Mouse (Mus musculus) neural tube, embryonic 15.5 days (tissue): ENCODE results near the gene Endov. TPM values are rescaled to one million over a fixed set of nuclear protein-coding genes. Genes with fewer than 3 reads are reported as not detected.

ENCODE experiments used
- ATAC-seq: fragments of 200-750 bp; cut with Nextera tagmentation; 2 replicates; pipeline ENCODE4 v1.8.0; 2017; ENCODE audit warnings: mild to moderate bottlenecking, moderate TSS enrichment, moderate library complexity; ENCODE audit not compliant: low FRiP score
- H3K27ac ChIP-seq: fragments of 300-500 bp; sonication (generic); replicated peaks from 2 replicates; pipeline ENCODE4 v1.5.1; 2015; ENCODE audit warnings: mild to moderate bottlenecking, inconsistent platforms
- H3K27me3 ChIP-seq: fragments of 300-500 bp; sonication (generic); replicated peaks from 2 replicates; pipeline ENCODE4 v1.6.1; 2015; ENCODE audit warnings: inconsistent platforms
- H3K36me3 ChIP-seq: fragments of 300-500 bp; sonication (generic); 2 replicates; pipeline ENCODE4 v1.6.1; 2015; ENCODE audit warnings: inconsistent platforms
- H3K4me1 ChIP-seq: fragments of 300-500 bp; sonication (generic); 2 replicates; pipeline ENCODE4 v1.6.1; 2015; ENCODE audit warnings: inconsistent platforms
- H3K4me2 ChIP-seq: fragments of 300-500 bp; sonication (generic); 2 replicates; pipeline ENCODE4 v1.6.1; 2015; ENCODE audit warnings: inconsistent platforms, mild to moderate bottlenecking, moderate library complexity
- H3K4me3 ChIP-seq: fragments of 300-500 bp; sonication (generic); replicated peaks from 2 replicates; pipeline ENCODE4 v1.5.1; 2015; ENCODE audit warnings: mild to moderate bottlenecking, inconsistent platforms
- H3K9ac ChIP-seq: fragments of 300-500 bp; sonication (generic); replicated peaks from 2 replicates; pipeline ENCODE4 v1.6.1; 2015; ENCODE audit warnings: mild to moderate bottlenecking, inconsistent platforms
- H3K9me3 ChIP-seq: fragments of 300-500 bp; sonication (generic); replicated peaks from 2 replicates; pipeline ENCODE4 v1.6.1; 2016; ENCODE audit warnings: inconsistent platforms
- WGBS: fragments of 180-500 bp; shearing (Covaris S2); methylation state at CpG from one replicate; pipeline ENCODE4 v1.1.7; 2015; ENCODE audit warnings: mixed read lengths; 5-methylcytosine and 5-hydroxymethylcytosine counted together
- polyA plus RNA-seq: library from polyadenylated mRNA; unstranded; fragments of >200 nt; fragmentation: Nextera tagmentation; extraction: Ambion mirVana; gene quantifications from 2 replicates; pipeline ENCODE4 v1.2.1, GENCODE M21; 2015

Endov gene
- polyA plus RNA-seq, 1 experiment from 2014 or later: 15.1 TPM

- H3K4me2 ChIP-seq: peak overlapping the region; percentile 98
- no peaks in the 10 kb centered on the region for H3K36me3 ChIP-seq
- WGBS: under 1% methylated on average over 39 of the region's 39 CpGs
- H3K4me3 ChIP-seq: peak overlapping the region; percentile 75
- H3K9me3 ChIP-seq: no peaks in the 10 kb centered on the region
- peak overlapping the region; percentile 76 for H3K27ac ChIP-seq
- H3K9ac ChIP-seq: peak overlapping the region; percentile 85
- H3K4me1 ChIP-seq: peaks cover 81% of the 10 kb centered on the region
- peaks cover 20% of the 10 kb centered on the region for H3K27me3 ChIP-seq
- ATAC-seq: peak; percentile 7
Observed at GRCm38 (mm10) chr11:119547951-119548591, 56.9 kb downstream of the Endov start.

GRCm38 (mm10) chr11:119548741-119549370 is 57.7 kb downstream of the Endov start:
- Histone ChIP-seq H3K9ac (peak overlapping the region; percentile 85), H3K27me3 (peaks cover 20% of the 10 kb centered on the region), H3K4me1 (peaks cover 73% of the 10 kb centered on the region), H3K27ac (peak overlapping the region; percentile 76), H3K36me3 (no peaks in the 10 kb centered on the region), H3K9me3 (no peaks in the 10 kb centered on the region), H3K4me3 (peak overlapping the region; percentile 75), H3K4me2 (peak overlapping the region; percentile 98)
- ATAC-seq: peak; percentile 27; the same call in 1 of the 2 replicates
- under 1% methylated on average over 37 of the region's 37 CpGs for WGBS

GRCm38 (mm10) chr11:119549371-119549811 is 58.2 kb downstream of the Endov start:
- peaks cover 73% of the 10 kb centered on the region for H3K4me1 ChIP-seq
- H3K4me2 ChIP-seq: peak overlapping the region; percentile 98
- 1% methylated on average over 43 of the region's 43 CpGs for WGBS
- no peak; the same call in 1 of the 2 replicates for ATAC-seq
- H3K27ac ChIP-seq: peak overlapping the region; percentile 76
- peak overlapping the region; percentile 75 for H3K4me3 ChIP-seq
- peaks cover 20% of the 10 kb centered on the region for H3K27me3 ChIP-seq
- H3K9me3 ChIP-seq: no peaks in the 10 kb centered on the region
- peak overlapping the region; percentile 85 for H3K9ac ChIP-seq
- no peaks in the 10 kb centered on the region for H3K36me3 ChIP-seq

GRCm38 (mm10) chr11:119550546-119551335 is 59.6 kb downstream of the Endov start:
- Histone ChIP-seq H3K9ac (no peak overlapping the region), H3K4me2 (no peak overlapping the region; the same call in 1 of the 2 replicates), H3K4me3 (no peak overlapping the region), H3K27me3 (peaks cover 7% of the 10 kb centered on the region; the same call in 1 of the 2 replicates), H3K27ac (no peak overlapping the region), H3K9me3 (no peaks in the 10 kb centered on the region), H3K4me1 (peaks cover 59% of the 10 kb centered on the region), H3K36me3 (no peaks in the 10 kb centered on the region)
- ATAC-seq: no peak
- 44% methylated on average over 10 of the region's 10 CpGs for WGBS

- Histone ChIP-seq H3K27me3 (peaks cover 7% of the 10 kb centered on the region; the same call in 1 of the 2 replicates), H3K36me3 (no peaks in the 10 kb centered on the region), H3K27ac (no peak overlapping the region), H3K9ac (no peak overlapping the region), H3K9me3 (no peaks in the 10 kb centered on the region), H3K4me3 (no peak overlapping the region), H3K4me1 (peaks cover 52% of the 10 kb centered on the region), H3K4me2 (no peak overlapping the region)
- no peak for ATAC-seq
- WGBS: 61% methylated on average over 3 of the region's 3 CpGs
Observed at GRCm38 (mm10) chr11:119551468-119551867, 60.3 kb downstream of the Endov start.

- H3K9me3 ChIP-seq: no peaks in the 10 kb centered on the region
- 39% methylated on average over 1 of the region's 1 CpGs for WGBS
- peaks cover 49% of the 10 kb centered on the region for H3K4me1 ChIP-seq
- peaks cover 7% of the 10 kb centered on the region; the same call in 1 of the 2 replicates for H3K27me3 ChIP-seq
- H3K27ac ChIP-seq: no peak overlapping the region
- ATAC-seq: no peak
- no peak overlapping the region for H3K4me2 ChIP-seq
- no peak overlapping the region for H3K4me3 ChIP-seq
- no peak overlapping the region for H3K9ac ChIP-seq
- H3K36me3 ChIP-seq: no peaks in the 10 kb centered on the region
Observed at GRCm38 (mm10) chr11:119552301-119552700, 61.2 kb downstream of the Endov start.

- Histone ChIP-seq H3K4me1 (peaks cover 50% of the 10 kb centered on the region), H3K36me3 (no peaks in the 10 kb centered on the region), H3K9ac (no peak overlapping the region), H3K4me3 (no peak overlapping the region), H3K9me3 (no peaks in the 10 kb centered on the region), H3K27ac (no peak overlapping the region), H3K4me2 (no peak overlapping the region), H3K27me3 (peaks cover 7% of the 10 kb centered on the region; the same call in 1 of the 2 replicates)
- no peak for ATAC-seq
- 77% methylated on average over 9 of the region's 9 CpGs for WGBS
Observed at GRCm38 (mm10) chr11:119552902-119553802, 62.0 kb downstream of the Endov start.

GRCm38 (mm10) chr11:119554706-119555105 is 63.6 kb downstream of the Endov start:
- Histone ChIP-seq H3K9ac (no peak overlapping the region), H3K4me2 (no peak overlapping the region), H3K4me3 (no peak overlapping the region), H3K27ac (no peak overlapping the region), H3K9me3 (no peaks in the 10 kb centered on the region), H3K4me1 (peaks cover 50% of the 10 kb centered on the region), H3K36me3 (no peaks in the 10 kb centered on the region), H3K27me3 (peaks cover 7% of the 10 kb centered on the region; the same call in 1 of the 2 replicates)
- ATAC-seq: no peak
- WGBS: 72% methylated on average over 7 of the region's 7 CpGs

GRCm38 (mm10) chr11:119555170-119555569 is 64.0 kb downstream of the Endov start:
- no peak for ATAC-seq
- no peak overlapping the region for H3K9ac ChIP-seq
- 87% methylated on average over 7 of the region's 7 CpGs for WGBS

GRCm38 (mm10) chr11:119557940-119558869 is 67.1 kb downstream of the Endov start:
- 13% methylated on average over 17 of the region's 17 CpGs for WGBS

More at GRCm38 (mm10) chr11:119555170-119555569, 64.0 kb downstream of the Endov start:
- Histone ChIP-seq H3K4me2 (no peak overlapping the region), H3K4me3 (no peak overlapping the region), H3K36me3 (no peaks in the 10 kb centered on the region), H3K4me1 (peaks cover 49% of the 10 kb centered on the region), H3K27ac (no peak overlapping the region), H3K27me3 (peaks cover 7% of the 10 kb centered on the region; the same call in 1 of the 2 replicates), H3K9me3 (no peaks in the 10 kb centered on the region)

More at GRCm38 (mm10) chr11:119557940-119558869, 67.1 kb downstream of the Endov start:
- H3K9me3 ChIP-seq: no peaks in the 10 kb centered on the region
- H3K4me1 ChIP-seq: peaks cover 46% of the 10 kb centered on the region
- H3K9ac ChIP-seq: peak overlapping the region; percentile 28; the same call in 1 of the 2 replicates
- H3K27me3 ChIP-seq: no peaks in the 10 kb centered on the region
- H3K4me2 ChIP-seq: peak overlapping the region; percentile 11
- peak; percentile 54; the same call in 1 of the 2 replicates for ATAC-seq
- H3K4me3 ChIP-seq: no peak overlapping the region
- peak overlapping the region; percentile 81 for H3K27ac ChIP-seq
- no peaks in the 10 kb centered on the region for H3K36me3 ChIP-seq
